Mouse (Mus musculus): Measurements from ENCODE around the gene Gm10477. TPM values are rescaled to one million over a fixed set of nuclear protein-coding genes. Genes with fewer than 3 reads are reported as not detected.

The Gm10477 gene
- polyA plus RNA-seq, 1 experiment from 2014 or later, result not detected

DNA sequence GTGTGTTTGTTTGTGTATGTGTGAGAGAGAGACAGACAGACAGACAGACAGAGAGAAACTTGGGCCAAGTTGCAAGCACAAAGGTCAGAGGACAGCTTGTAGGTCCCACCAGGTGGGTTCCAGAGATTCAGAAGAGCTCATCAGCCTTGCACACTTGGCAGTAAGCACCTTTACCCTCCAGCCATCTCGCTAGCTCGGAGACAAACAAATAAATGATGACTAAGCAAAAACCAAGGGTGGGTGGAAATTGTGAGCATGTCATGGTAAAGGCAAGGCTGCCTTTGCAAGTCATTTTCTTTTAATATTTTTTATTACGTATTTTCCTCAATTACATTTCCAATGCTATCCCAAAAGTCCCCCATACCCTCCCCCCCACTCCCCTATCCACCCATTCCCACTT lies 29.0 kb downstream of the Gm10477 start:
- ATAC-seq (replicated peaks; ENCODE audit: insufficient number of reproducible peaks, low FRiP score, low TSS enrichment, low read depth) (no peak), DNase-seq (ENCODE audit: low spot score) (no peak)
- Histone ChIP-seq H3K27ac (replicated peaks; ENCODE audit: low read depth, low read length) (no peak overlapping the region), H3K36me3 (replicated peaks; ENCODE audit: control insufficient read depth, insufficient read depth, low read depth, low read length) (no peaks in the 10 kb centered on the region), H3K27me3 (ENCODE audit: control insufficient read depth, insufficient read depth, low read length) (no peaks in the 10 kb centered on the region), H3K4me3 (ENCODE audit: low read depth, low read length) (no peak overlapping the region), H3K9me3 (replicated peaks; ENCODE audit: control insufficient read depth, low read length) (no peaks in the 10 kb centered on the region), H3K9ac (replicated peaks; ENCODE audit: low read length) (no peak overlapping the region), H3K4me1 (ENCODE audit: control insufficient read depth, insufficient read depth, low read length) (no peaks in the 10 kb centered on the region), H3K4me2 (ENCODE audit: low read depth, low read length) (no peak overlapping the region)
- WGBS, result 84% methylated on average over 3 of the region's 3 CpGs

DNA sequence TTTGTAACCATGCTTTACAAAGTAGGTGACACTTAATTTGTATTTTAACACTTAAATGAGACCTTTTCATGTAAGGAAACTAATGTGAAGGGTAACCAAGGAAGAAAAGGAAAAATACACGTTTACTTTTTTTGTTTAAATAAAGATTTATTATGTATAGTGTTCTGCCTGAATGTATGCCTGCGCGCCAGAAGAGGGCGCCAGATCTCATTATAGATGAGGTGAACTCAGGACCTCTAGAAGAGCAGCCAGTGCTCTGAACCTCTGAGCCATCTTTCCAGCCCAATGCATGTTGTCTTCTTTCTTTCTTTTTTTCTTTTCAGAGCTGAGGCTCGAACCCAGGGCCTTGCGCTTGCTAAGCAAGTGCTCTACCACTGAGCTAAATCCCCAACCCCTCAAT lies 47.9 kb downstream of the Gm10477 start:
- Histone ChIP-seq H3K4me2 (ENCODE audit: low read depth, low read length) (no peak overlapping the region), H3K4me3 (ENCODE audit: low read depth, low read length) (no peak overlapping the region), H3K27me3 (ENCODE audit: control insufficient read depth, insufficient read depth, low read length) (no peaks in the 10 kb centered on the region), H3K27ac (replicated peaks; ENCODE audit: low read depth, low read length) (no peak overlapping the region), H3K9ac (replicated peaks; ENCODE audit: low read length) (no peak overlapping the region), H3K9me3 (replicated peaks; ENCODE audit: control insufficient read depth, low read length) (no peaks in the 10 kb centered on the region), H3K36me3 (replicated peaks; ENCODE audit: control insufficient read depth, insufficient read depth, low read depth, low read length) (no peaks in the 10 kb centered on the region), H3K4me1 (ENCODE audit: control insufficient read depth, insufficient read depth, low read length) (no peaks in the 10 kb centered on the region)
- DNase-seq (ENCODE audit: low spot score) (peak; percentile 22), ATAC-seq (replicated peaks; ENCODE audit: insufficient number of reproducible peaks, low FRiP score, low TSS enrichment, low read depth) (no peak)
- WGBS, result 30% methylated on average over 6 of the region's 6 CpGs

Other genes starting within 250 kb of the Gm10477 start
- 8.9 and 9.3 TPM in 2 replicates for gene Zfp449, start 178.3 kb upstream of the Gm10477 start, polyA plus RNA-seq (2014; fragmentation: Nextera tagmentation; extraction: Ambion mirVana)
- 5.9 and 6.5 TPM in 2 replicates for gene Smim10l2a, start 150.2 kb upstream of the Gm10477 start, polyA plus RNA-seq (2014; fragmentation: Nextera tagmentation; extraction: Ambion mirVana)
- gene Gm2174, start 76.8 kb upstream of the Gm10477 start, polyA plus RNA-seq (2014; fragmentation: Nextera tagmentation; extraction: Ambion mirVana), result 1.4 and 4.2 TPM in 2 replicates
- 24.2 and 24.9 TPM in 2 replicates for gene Ints6l, start 69.9 kb upstream of the Gm10477 start, polyA plus RNA-seq (2014; fragmentation: Nextera tagmentation; extraction: Ambion mirVana)
- not detected in 2 replicates for gene Gm648, start 24.9 kb downstream of the Gm10477 start, polyA plus RNA-seq (2014; fragmentation: Nextera tagmentation; extraction: Ambion mirVana)
- 36.5 and 37.0 TPM in 2 replicates for gene Mmgt1, start 73.3 kb downstream of the Gm10477 start, polyA plus RNA-seq (2014; fragmentation: Nextera tagmentation; extraction: Ambion mirVana)
- gene Slc9a6, start 85.0 kb downstream of the Gm10477 start, polyA plus RNA-seq (2014; fragmentation: Nextera tagmentation; extraction: Ambion mirVana), result 11.6 and 11.9 TPM in 2 replicates
- 48.9 and 50.9 TPM in 2 replicates for gene Fhl1, start 207.0 kb downstream of the Gm10477 start, polyA plus RNA-seq (2014; fragmentation: Nextera tagmentation; extraction: Ambion mirVana)

Measured in embryonic facial prominence, embryonic 11.5 days (tissue).